Mouse (Mus musculus): ENCODE measurements around the gene Cd19. TPM values are rescaled to one million over a fixed set of nuclear protein-coding genes. Genes with fewer than 3 reads are reported as not detected.

Cd19 gene
- polyA plus RNA-seq, 1 experiment: not detected

GRCm38 (mm10) chr7:126367636-126368035 is 47.1 kb downstream of the Cd19 start:
- no peak for TF ChIP-seq GATA1 (IDR thresholded peaks at IDR 0.05; ENCODE audit: low read length)

GRCm38 (mm10) chr7:126363038-126363437 is 51.7 kb downstream of the Cd19 start:
- no peak for TF ChIP-seq GATA1 (IDR thresholded peaks at IDR 0.05; ENCODE audit: low read length)

- no peak for TF ChIP-seq GATA1 (IDR thresholded peaks at IDR 0.05; ENCODE audit: low read length)
Measured at GRCm38 (mm10) chr7:126359049-126359448, 55.6 kb downstream of the Cd19 start.

Other genes with a start within 250 kb of the Cd19 start
- gene Xpo6, start 214.4 kb downstream of the Cd19 start, polyA plus RNA-seq (2012): 109 and 197 TPM in 2 replicates
- 0.49 and 0.53 TPM in 2 replicates for gene Sbk1, start 142.3 kb downstream of the Cd19 start, polyA plus RNA-seq (2012)
- gene Lat, start 45.3 kb downstream of the Cd19 start, polyA plus RNA-seq (2012): 39.8 and 40.7 TPM in 2 replicates
- 73.9 and 89.7 TPM in 2 replicates for gene Spns1, start 37.4 kb downstream of the Cd19 start, polyA plus RNA-seq (2012)
- 5.3 and 5.9 TPM in 2 replicates for gene Nfatc2ip, start 18.2 kb downstream of the Cd19 start, polyA plus RNA-seq (2012)
- 30.3 and 38.5 TPM in 2 replicates for gene Rabep2, start 13.9 kb upstream of the Cd19 start, polyA plus RNA-seq (2012)
- not detected in 2 replicates for gene Atp2a1, start 48.2 kb upstream of the Cd19 start, polyA plus RNA-seq (2012)
- 76.8 and 80.0 TPM in 2 replicates for gene Sh2b1, start 60.5 kb upstream of the Cd19 start, polyA plus RNA-seq (2012)
- 56.0 and 136 TPM in 2 replicates for gene Tufm, start 72.5 kb upstream of the Cd19 start, polyA plus RNA-seq (2012)
- gene Atxn2l, start 88.5 kb upstream of the Cd19 start, polyA plus RNA-seq (2012): 756 and 802 TPM in 2 replicates
- gene Eif3c, start 151.5 kb upstream of the Cd19 start, polyA plus RNA-seq (2012): 110 and 118 TPM in 2 replicates
- gene Apobr, start 170.1 kb upstream of the Cd19 start, polyA plus RNA-seq (2012): 0.21 and 0.26 TPM in 2 replicates
- 5.7 and 6.6 TPM in 2 replicates for gene Cln3, start 170.9 kb upstream of the Cd19 start, polyA plus RNA-seq (2012)
- gene Il27, start 180.1 kb upstream of the Cd19 start, polyA plus RNA-seq (2012): not detected in 2 replicates
- gene Nupr1, start 216.0 kb upstream of the Cd19 start, polyA plus RNA-seq (2012): 5.6 and 7.9 TPM in 2 replicates
- 68.8 and 176 TPM in 2 replicates for gene Sgf29, start 234.4 kb upstream of the Cd19 start, polyA plus RNA-seq (2012)